Mouse (Mus musculus): ENCODE data around the gene Slc29a1. TPM values are rescaled to one million over a fixed set of nuclear protein-coding genes. Genes with fewer than 3 reads are reported as not detected.

Slc29a1 gene
- polyA plus RNA-seq, 1 experiment, result 132 TPM

DNA sequence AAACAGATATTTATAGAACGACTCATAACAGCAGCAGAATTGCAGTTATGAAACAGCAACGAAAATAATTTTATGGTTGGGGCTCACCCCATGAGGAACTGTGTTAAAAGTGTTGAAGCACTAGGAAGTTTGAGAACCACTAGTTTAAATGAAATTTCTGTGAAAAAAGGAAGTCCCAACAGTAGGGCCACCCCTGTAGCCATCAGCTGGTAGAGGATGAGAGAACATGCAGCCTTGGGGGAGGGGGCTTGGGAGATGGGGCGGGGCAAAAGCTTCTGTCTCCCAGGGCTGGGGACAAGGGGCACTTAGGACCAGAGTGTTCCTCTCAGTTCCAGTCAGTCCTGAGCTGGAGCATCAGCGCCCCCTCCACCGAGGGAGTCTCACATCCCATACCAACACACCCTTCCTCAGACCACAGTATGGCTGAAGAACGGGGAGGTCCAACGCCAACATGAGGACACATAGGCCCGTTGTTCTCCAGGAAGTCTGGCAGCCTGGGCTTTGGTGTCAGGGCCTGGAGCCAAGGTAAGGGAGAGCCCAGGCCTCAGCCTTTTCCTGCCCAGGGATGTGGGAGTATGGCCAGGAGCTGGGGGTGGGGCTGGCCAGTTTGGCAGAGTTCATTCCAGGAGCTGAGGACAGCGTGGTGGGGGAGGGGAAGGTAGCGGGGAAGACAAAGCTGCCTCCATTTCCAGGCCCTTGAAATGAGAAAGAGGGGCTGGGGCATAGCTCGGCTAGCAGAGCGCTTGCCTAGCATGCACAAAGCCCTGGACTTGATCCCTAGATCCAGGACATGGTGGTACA, 15.1 kb downstream of the Slc29a1 start:
- H3K4me3 ChIP-seq (ENCODE audit: low read depth, low read length), result peak overlapping the region; percentile 41
- H3K9me3 ChIP-seq (replicated peaks; ENCODE audit: control insufficient read depth, insufficient read depth, low read length, poor library complexity, severe bottlenecking), result no peaks in the 10 kb centered on the region
- H3K4me1 ChIP-seq (ENCODE audit: control insufficient read depth, insufficient read depth, low read length), result peaks cover 4% of the 10 kb centered on the region
- TF ChIP-seq CTCF (IDR thresholded peaks at IDR 0.05; ENCODE audit: low read depth, low read length) (no peak), POLR2A (IDR thresholded peaks at IDR 0.05; ENCODE audit: insufficient read depth, low read length) (no peak), EP300 (IDR thresholded peaks at IDR 0.05; ENCODE audit: insufficient read depth, low read depth, low read length) (no peak)
- peaks cover 24% of the 10 kb centered on the region for H3K36me3 ChIP-seq (ENCODE audit: control insufficient read depth, insufficient read depth, low read length, poor library complexity, severe bottlenecking)
- H3K27me3 ChIP-seq (ENCODE audit: control insufficient read depth, insufficient read depth, low read length, poor library complexity, severe bottlenecking), result no peaks in the 10 kb centered on the region
- H3K27ac ChIP-seq (ENCODE audit: insufficient read depth, low read length), result peak overlapping the region; percentile 65
- no peak overlapping the region for H3K9ac ChIP-seq (ENCODE audit: low read depth, poor library complexity, severe bottlenecking)

DNA sequence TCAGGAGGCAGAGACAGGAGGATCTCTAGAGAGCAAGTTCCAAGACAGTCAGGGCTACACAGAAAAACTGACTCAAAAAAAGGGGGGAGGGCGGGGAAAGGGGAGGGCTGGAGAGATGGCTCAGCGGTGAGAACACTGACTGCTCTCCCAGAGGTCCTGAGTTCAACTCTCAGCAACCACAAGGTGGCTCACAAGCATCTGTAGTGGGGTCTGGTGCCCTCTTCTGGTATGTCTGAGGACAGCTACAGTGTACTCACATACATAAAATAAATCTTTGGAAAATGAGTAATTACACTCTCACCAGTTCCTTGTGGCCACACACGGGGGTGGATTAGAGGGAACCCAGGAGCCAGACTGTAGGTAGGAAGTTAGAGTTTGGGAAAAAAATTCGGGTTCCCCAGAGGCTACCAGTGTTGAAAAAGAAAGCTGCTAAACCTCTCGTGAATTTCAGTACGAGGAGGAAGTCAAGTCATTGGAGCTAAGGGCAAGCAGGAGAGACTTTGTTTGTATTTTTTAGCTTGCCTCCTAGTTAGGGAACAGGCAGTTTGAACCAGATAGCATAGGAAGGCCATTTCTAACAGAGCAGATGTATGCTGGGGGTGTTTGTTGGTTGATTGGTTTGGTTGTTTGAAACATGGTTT, 16.6 kb downstream of the Slc29a1 start:
- Histone ChIP-seq H3K27me3 (ENCODE audit: control insufficient read depth, insufficient read depth, low read length, poor library complexity, severe bottlenecking) (no peaks in the 10 kb centered on the region), H3K4me3 (ENCODE audit: low read depth, low read length) (no peak overlapping the region), H3K27ac (ENCODE audit: insufficient read depth, low read length) (peak overlapping the region; percentile 21; the same call in 1 of the 2 replicates), H3K36me3 (ENCODE audit: control insufficient read depth, insufficient read depth, low read length, poor library complexity, severe bottlenecking) (peaks cover 11% of the 10 kb centered on the region), H3K9me3 (replicated peaks; ENCODE audit: control insufficient read depth, insufficient read depth, low read length, poor library complexity, severe bottlenecking) (no peaks in the 10 kb centered on the region), H3K9ac (ENCODE audit: low read depth, poor library complexity, severe bottlenecking) (no peak overlapping the region), H3K4me1 (ENCODE audit: control insufficient read depth, insufficient read depth, low read length) (peaks cover 4% of the 10 kb centered on the region)
- TF ChIP-seq EP300 (IDR thresholded peaks at IDR 0.05; ENCODE audit: insufficient read depth, low read depth, low read length), result no peak
- peak; percentile 66 for TF ChIP-seq CTCF (IDR thresholded peaks at IDR 0.05; ENCODE audit: low read depth, low read length)
- no peak for TF ChIP-seq POLR2A (IDR thresholded peaks at IDR 0.05; ENCODE audit: insufficient read depth, low read length)

DNA sequence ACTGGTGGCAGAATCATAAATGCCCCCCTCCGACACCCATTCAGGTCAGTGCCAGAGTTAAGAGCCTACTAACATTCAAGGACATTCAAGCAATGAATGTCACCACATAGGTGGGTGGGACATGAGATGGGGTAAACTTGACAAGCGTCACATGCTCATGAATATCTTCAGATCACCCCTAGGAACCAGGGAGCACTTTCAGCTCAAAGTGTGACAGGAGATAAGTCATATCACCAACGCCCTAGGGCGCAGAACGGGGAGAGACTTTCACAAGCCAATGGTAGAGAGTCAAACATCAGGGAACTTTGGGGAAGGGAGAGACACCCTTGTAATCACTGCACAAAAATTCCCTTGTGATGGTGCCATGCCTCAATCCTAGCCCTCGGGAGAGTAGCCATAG, 17.2 kb downstream of the Slc29a1 start:
- peaks cover 4% of the 10 kb centered on the region for H3K4me1 ChIP-seq (ENCODE audit: control insufficient read depth, insufficient read depth, low read length)

DNA sequence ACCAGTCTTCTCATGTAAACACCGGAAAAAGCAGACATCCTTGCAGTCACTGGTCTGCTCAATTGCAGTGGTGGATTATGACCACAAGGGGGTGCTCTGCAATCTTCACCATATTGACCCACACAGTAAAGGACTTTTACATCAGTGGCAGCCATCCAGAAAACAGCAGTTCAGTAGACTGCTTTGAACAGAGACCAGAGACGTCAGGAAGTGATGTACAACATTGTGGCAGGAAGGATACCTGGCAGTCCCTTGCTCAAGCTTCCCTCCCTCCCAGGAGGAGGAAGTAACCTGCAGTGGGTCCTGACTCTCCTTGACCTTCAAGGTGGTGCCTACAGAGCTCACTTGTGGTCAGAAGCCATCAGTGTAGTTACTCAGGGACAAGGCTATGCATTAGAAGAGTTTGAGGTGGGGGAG, 17.8 kb downstream of the Slc29a1 start:
- H3K4me1 ChIP-seq (ENCODE audit: control insufficient read depth, insufficient read depth, low read length), result peaks cover 4% of the 10 kb centered on the region
- H3K4me3 ChIP-seq (ENCODE audit: low read depth, low read length), result no peak overlapping the region
- H3K27ac ChIP-seq (ENCODE audit: insufficient read depth, low read length), result no peak overlapping the region
- no peaks in the 10 kb centered on the region for H3K27me3 ChIP-seq (ENCODE audit: control insufficient read depth, insufficient read depth, low read length, poor library complexity, severe bottlenecking)
- no peaks in the 10 kb centered on the region for H3K9me3 ChIP-seq (replicated peaks; ENCODE audit: control insufficient read depth, insufficient read depth, low read length, poor library complexity, severe bottlenecking)
- 0 out of 2 replicates have a peak, but pooled peaks cover under 1% of the 10 kb centered on the region for H3K36me3 ChIP-seq (ENCODE audit: control insufficient read depth, insufficient read depth, low read length, poor library complexity, severe bottlenecking)
- TF ChIP-seq CTCF (IDR thresholded peaks at IDR 0.05; ENCODE audit: low read depth, low read length) (peak; percentile 14), EP300 (IDR thresholded peaks at IDR 0.05; ENCODE audit: insufficient read depth, low read depth, low read length) (no peak), POLR2A (IDR thresholded peaks at IDR 0.05; ENCODE audit: insufficient read depth, low read length) (no peak)
- H3K9ac ChIP-seq (ENCODE audit: low read depth, poor library complexity, severe bottlenecking), result no peak overlapping the region

More for the DNA sequence above, 17.2 kb downstream of the Slc29a1 start:
- Histone ChIP-seq H3K27me3 (ENCODE audit: control insufficient read depth, insufficient read depth, low read length, poor library complexity, severe bottlenecking) (no peaks in the 10 kb centered on the region), H3K36me3 (ENCODE audit: control insufficient read depth, insufficient read depth, low read length, poor library complexity, severe bottlenecking) (peaks cover 7% of the 10 kb centered on the region), H3K4me3 (ENCODE audit: low read depth, low read length) (no peak overlapping the region), H3K9ac (ENCODE audit: low read depth, poor library complexity, severe bottlenecking) (no peak overlapping the region), H3K27ac (ENCODE audit: insufficient read depth, low read length) (no peak overlapping the region), H3K9me3 (replicated peaks; ENCODE audit: control insufficient read depth, insufficient read depth, low read length, poor library complexity, severe bottlenecking) (no peaks in the 10 kb centered on the region)
- no peak for TF ChIP-seq EP300 (IDR thresholded peaks at IDR 0.05; ENCODE audit: insufficient read depth, low read depth, low read length)

DNA sequence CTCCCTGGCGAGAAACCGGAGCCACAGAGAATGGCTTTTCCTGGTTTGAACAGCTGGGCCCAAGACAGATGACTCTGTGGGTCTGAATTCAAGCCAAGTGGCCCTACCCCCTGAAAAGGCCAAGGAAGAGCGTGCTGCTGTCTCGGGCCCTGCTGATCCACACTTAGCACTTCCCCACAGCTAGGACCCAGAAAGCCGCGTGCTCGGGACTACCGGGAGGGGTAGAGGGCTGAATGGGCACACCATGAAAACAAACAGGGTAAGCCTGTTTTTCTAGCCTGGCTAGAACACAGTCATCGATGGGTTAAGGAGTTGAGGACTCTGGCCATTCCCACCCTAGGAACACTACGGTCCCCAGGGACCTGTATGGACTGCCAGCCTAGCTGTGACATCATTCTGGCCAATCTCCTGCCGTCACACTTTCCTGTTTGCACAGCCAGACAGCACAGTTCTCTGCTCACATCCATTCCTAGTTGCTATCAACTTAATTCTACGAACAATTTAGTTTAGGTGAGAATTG, 18.4 kb downstream of the Slc29a1 start:
- no peaks in the 10 kb centered on the region for H3K9me3 ChIP-seq (replicated peaks; ENCODE audit: control insufficient read depth, insufficient read depth, low read length, poor library complexity, severe bottlenecking)
- no peaks in the 10 kb centered on the region for H3K36me3 ChIP-seq (ENCODE audit: control insufficient read depth, insufficient read depth, low read length, poor library complexity, severe bottlenecking)
- no peak overlapping the region for H3K4me3 ChIP-seq (ENCODE audit: low read depth, low read length)
- H3K27ac ChIP-seq (ENCODE audit: insufficient read depth, low read length), result peak overlapping the region; percentile 53
- TF ChIP-seq POLR2A (IDR thresholded peaks at IDR 0.05; ENCODE audit: insufficient read depth, low read length) (no peak), CTCF (IDR thresholded peaks at IDR 0.05; ENCODE audit: low read depth, low read length) (no peak)
- peaks cover 4% of the 10 kb centered on the region for H3K4me1 ChIP-seq (ENCODE audit: control insufficient read depth, insufficient read depth, low read length)
- no peak overlapping the region for H3K9ac ChIP-seq (ENCODE audit: low read depth, poor library complexity, severe bottlenecking)
- H3K27me3 ChIP-seq (ENCODE audit: control insufficient read depth, insufficient read depth, low read length, poor library complexity, severe bottlenecking), result no peaks in the 10 kb centered on the region

DNA sequence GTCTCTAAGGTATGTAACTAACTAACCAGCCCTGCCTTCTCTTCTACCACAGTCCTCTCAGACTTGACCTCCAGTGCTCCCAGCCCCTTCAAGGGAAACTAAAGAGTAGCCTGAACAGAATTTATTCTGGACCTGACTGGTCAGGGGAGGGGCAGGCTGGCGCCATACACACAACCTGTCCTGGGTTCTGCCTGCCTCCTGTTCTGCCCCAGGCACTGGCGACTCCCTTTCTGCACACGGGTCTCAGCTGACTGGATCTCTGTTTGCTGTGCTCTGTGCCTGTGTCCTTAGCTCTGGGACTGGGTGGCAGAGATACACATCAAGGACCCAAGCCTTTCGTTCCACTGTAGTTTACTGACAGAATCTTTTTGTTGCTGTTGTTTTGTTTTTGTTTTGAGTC, 19.9 kb downstream of the Slc29a1 start:
- no peak for TF ChIP-seq CTCF (IDR thresholded peaks at IDR 0.05; ENCODE audit: low read depth, low read length)
- no peak for TF ChIP-seq POLR2A (IDR thresholded peaks at IDR 0.05; ENCODE audit: insufficient read depth, low read length)
- TF ChIP-seq EP300 (IDR thresholded peaks at IDR 0.05; ENCODE audit: insufficient read depth, low read depth, low read length), result peak; percentile 77; the same call in 1 of the 2 replicates
- no peak overlapping the region for H3K4me3 ChIP-seq (ENCODE audit: low read depth, low read length)
- peaks cover 4% of the 10 kb centered on the region for H3K4me1 ChIP-seq (ENCODE audit: control insufficient read depth, insufficient read depth, low read length)
- peak overlapping the region; percentile 65 for H3K27ac ChIP-seq (ENCODE audit: insufficient read depth, low read length)
- peak overlapping the region; percentile 25 for H3K9ac ChIP-seq (ENCODE audit: low read depth, poor library complexity, severe bottlenecking)
- no peaks in the 10 kb centered on the region for H3K9me3 ChIP-seq (replicated peaks; ENCODE audit: control insufficient read depth, insufficient read depth, low read length, poor library complexity, severe bottlenecking)
- no peaks in the 10 kb centered on the region for H3K27me3 ChIP-seq (ENCODE audit: control insufficient read depth, insufficient read depth, low read length, poor library complexity, severe bottlenecking)
- no peaks in the 10 kb centered on the region for H3K36me3 ChIP-seq (ENCODE audit: control insufficient read depth, insufficient read depth, low read length, poor library complexity, severe bottlenecking)

Measured in ES-Bruce4 (cell line).